Mouse (Mus musculus): ENCODE data around the gene Rpl22l1. TPM values are rescaled to one million over a fixed set of nuclear protein-coding genes. Genes with fewer than 3 reads are reported as not detected.
"Not testable (repeated sequence)": the region's sequence is repeated elsewhere in the genome, so short reads cannot be mapped to it uniquely, and the experiment has no call there.

Gene Rpl22l1
- total and polyA plus RNA-seq, 2 experiments, result 3.8 to 78.8 TPM

- no peaks in the 10 kb centered on the region for H3K36me3 ChIP-seq (ENCODE audit: control insufficient read depth, insufficient read depth, low read length)
- H3K4me1 ChIP-seq (ENCODE audit: control insufficient read depth, insufficient read depth, low read length), result no peaks in the 10 kb centered on the region
- no peaks in the 10 kb centered on the region for H3K79me2 ChIP-seq (ENCODE audit: control insufficient read depth, insufficient read depth, low read length)
- H3K27me3 ChIP-seq (ENCODE audit: control insufficient read depth, insufficient read depth, low read length), result no peaks in the 10 kb centered on the region
- no peak overlapping the region for H3K9ac ChIP-seq (ENCODE audit: low read depth, low read length)
- no peak overlapping the region for H3K4me3 ChIP-seq (ENCODE audit: insufficient read depth, low read depth, low read length)
- H3K27ac ChIP-seq (replicated peaks; ENCODE audit: insufficient read depth, low read depth, low read length), result no peak overlapping the region
- DNase-seq (ENCODE audit: extremely low read depth, low read depth, low spot score), result no peak
- WGBS, result 64% methylated on average over 8 of the region's 8 CpGs
- TF ChIP-seq CTCF (IDR thresholded peaks at IDR 0.05; ENCODE audit: low read depth, low read length) (no peak), POLR2A (IDR thresholded peaks at IDR 0.05; ENCODE audit: extremely low read depth, insufficient read depth, low read length) (no peak)
Observed at GRCm38 (mm10) chr3:28843231-28843630, 38.0 kb downstream of the Rpl22l1 start.

- H3K27me3 ChIP-seq (ENCODE audit: control insufficient read depth, insufficient read depth, low read length), result no peaks in the 10 kb centered on the region
- no peak overlapping the region for H3K27ac ChIP-seq (replicated peaks; ENCODE audit: insufficient read depth, low read depth, low read length)
- no peak overlapping the region for H3K4me3 ChIP-seq (ENCODE audit: insufficient read depth, low read depth, low read length)
- no peak overlapping the region for H3K9ac ChIP-seq (ENCODE audit: low read depth, low read length)
- no peaks in the 10 kb centered on the region for H3K4me1 ChIP-seq (ENCODE audit: control insufficient read depth, insufficient read depth, low read length)
- H3K36me3 ChIP-seq (ENCODE audit: control insufficient read depth, insufficient read depth, low read length), result no peaks in the 10 kb centered on the region
- TF ChIP-seq CTCF (IDR thresholded peaks at IDR 0.05; ENCODE audit: low read depth, low read length) (no peak), POLR2A (IDR thresholded peaks at IDR 0.05; ENCODE audit: extremely low read depth, insufficient read depth, low read length) (no peak)
- no peaks in the 10 kb centered on the region for H3K79me2 ChIP-seq (ENCODE audit: control insufficient read depth, insufficient read depth, low read length)
- DNase-seq (ENCODE audit: extremely low read depth, low read depth, low spot score), result no peak
Observed at GRCm38 (mm10) chr3:28847115-28847514, 41.9 kb downstream of the Rpl22l1 start.

GRCm38 (mm10) chr3:28852174-28852573, 46.9 kb downstream of the Rpl22l1 start:
- not testable (repeated sequence) for H3K79me2 ChIP-seq (ENCODE audit: control insufficient read depth, insufficient read depth, low read length); DNase-seq (ENCODE audit: extremely low read depth, low read depth, low spot score); H3K27ac ChIP-seq (replicated peaks; ENCODE audit: insufficient read depth, low read depth, low read length); H3K27me3 ChIP-seq (ENCODE audit: control insufficient read depth, insufficient read depth, low read length); H3K9ac ChIP-seq (ENCODE audit: low read depth, low read length); H3K36me3 ChIP-seq (ENCODE audit: control insufficient read depth, insufficient read depth, low read length); H3K4me3 ChIP-seq (ENCODE audit: insufficient read depth, low read depth, low read length); H3K4me1 ChIP-seq (ENCODE audit: control insufficient read depth, insufficient read depth, low read length)
- WGBS, result 92% methylated on average over 3 of the region's 3 CpGs

Other genes starting within 250 kb of the Rpl22l1 start
- gene Slc2a2, start 107.5 kb upstream of the Rpl22l1 start, total RNA-seq (2014; rRNA removed), result 229 and 337 TPM in 2 replicates
- gene Slc2a2, start 107.5 kb upstream of the Rpl22l1 start, polyA plus RNA-seq (2012; rRNA removed), result 135 and 208 TPM in 2 replicates
- gene Eif5a2, start 24.2 kb upstream of the Rpl22l1 start, total RNA-seq (2014; rRNA removed), result 0.46 and 0.47 TPM in 2 replicates
- gene Eif5a2, start 24.2 kb upstream of the Rpl22l1 start, polyA plus RNA-seq (2012; rRNA removed), result 0.02 and 0.09 TPM in 2 replicates
- gene Gm1527, start 87.2 kb downstream of the Rpl22l1 start, total RNA-seq (2014; rRNA removed), result not detected in 2 replicates
- gene Gm1527, start 87.2 kb downstream of the Rpl22l1 start, polyA plus RNA-seq (2012; rRNA removed), result not detected in 2 replicates

Data from liver, adult 2 months (tissue).